Comparison of ENCODE assay signal across 8 mouse cellular contexts in the genomic region with DNA sequence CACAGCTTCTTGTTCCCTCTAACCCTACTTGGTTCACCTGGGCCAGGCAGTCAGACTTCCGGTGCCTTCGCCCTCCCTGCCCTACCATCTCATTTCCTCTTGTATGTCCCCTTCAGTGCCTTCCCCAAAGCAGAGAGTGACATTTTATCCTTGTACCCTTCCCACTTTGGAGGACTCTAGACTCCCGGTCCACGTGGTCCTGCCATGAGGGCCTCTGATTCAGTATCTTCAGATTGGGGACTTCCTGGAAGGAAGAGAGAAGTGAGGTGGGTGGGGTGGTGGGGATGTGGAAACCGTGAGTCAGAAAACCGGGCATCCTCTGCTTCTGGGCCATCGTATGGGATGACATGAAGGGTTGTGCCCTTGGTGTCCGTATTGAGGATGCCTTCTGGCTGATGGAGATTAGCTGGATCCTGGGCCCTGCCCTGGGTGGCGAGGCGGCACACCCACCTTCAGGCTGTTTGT. TPM values are rescaled to one million over a fixed set of nuclear protein-coding genes. Genes with fewer than 3 reads are reported as not detected.
DNase-seq lines count a peak whose midpoint lies in the region; ATAC-seq and TF ChIP-seq lines count a peak whose summit lies in the region.

No protein-coding gene starts in this region.

- H3K27ac ChIP-seq in forebrain, embryonic 12.5 days: no peak overlapping the region
- no peak overlapping the region for H3K27ac ChIP-seq in intestine, embryonic 16.5 days (ENCODE audit: low read length)
- peak overlapping the region; percentile 59 for H3K27ac ChIP-seq in small intestine, adult 2 months (ENCODE audit: insufficient read depth, low read depth, low read length)

- H3K4me2 ChIP-seq in forebrain, embryonic 12.5 days: peak overlapping the region; percentile 100
- peak overlapping the region; percentile 97 for H3K4me2 ChIP-seq in intestine, embryonic 16.5 days (ENCODE audit: low read depth, low read length)

- H3K4me1 ChIP-seq in forebrain, embryonic 12.5 days: peaks cover 40% of the 10 kb centered on the region
- peaks cover 25% of the 10 kb centered on the region; the same call in 1 of the 2 replicates for H3K4me1 ChIP-seq in intestine, embryonic 16.5 days (ENCODE audit: control insufficient read depth, insufficient read depth, low read length)
- peaks cover 17% of the 10 kb centered on the region; the same call in 1 of the 2 replicates for H3K4me1 ChIP-seq in small intestine, adult 2 months (ENCODE audit: control insufficient read depth, insufficient read depth, insufficient read length, low read length)

- 17% methylated on average over 10 of the region's 10 CpGs for WGBS in forebrain, embryonic 12.5 days
- WGBS in intestine, embryonic 16.5 days: 27% methylated on average over 10 of the region's 10 CpGs
- 9% methylated on average over 10 of the region's 10 CpGs for WGBS in small intestine, adult 2 months

- TF ChIP-seq CTCF in small intestine, adult 2 months (IDR thresholded peaks at IDR 0.05; ENCODE audit: extremely low read depth, insufficient read length, insufficient replicate concordance, low read depth, low read length): no peak

- peak overlapping the region; percentile 69 for H3K4me3 ChIP-seq in forebrain, embryonic 12.5 days (replicated peaks)
- H3K4me3 ChIP-seq in intestine, embryonic 16.5 days (ENCODE audit: low read length): peak overlapping the region; percentile 78
- peak overlapping the region; percentile 90 for H3K4me3 ChIP-seq in small intestine, adult 2 months (ENCODE audit: low read depth, low read length)

- no peak for TF ChIP-seq POLR2A in small intestine, adult 2 months (IDR thresholded peaks at IDR 0.05; ENCODE audit: low read depth, low read length)

- no peak for ATAC-seq in forebrain, embryonic 12.5 days (ENCODE audit: low FRiP score)
- ATAC-seq in intestine, embryonic 16.5 days: peak; percentile 29

- peaks cover 3% of the 10 kb centered on the region; the same call in 1 of the 2 replicates for H3K27me3 ChIP-seq in forebrain, embryonic 12.5 days
- no peaks in the 10 kb centered on the region for H3K27me3 ChIP-seq in intestine, embryonic 16.5 days (replicated peaks; ENCODE audit: control insufficient read depth, insufficient read depth, low read length)
- no peaks in the 10 kb centered on the region for H3K27me3 ChIP-seq in small intestine, adult 2 months (ENCODE audit: control insufficient read depth, insufficient read depth, low read length)

- H3K9me3 ChIP-seq in forebrain, embryonic 12.5 days: no peaks in the 10 kb centered on the region
- no peaks in the 10 kb centered on the region for H3K9me3 ChIP-seq in intestine, embryonic 16.5 days (ENCODE audit: control insufficient read depth, low read length)

- DNase-seq in embryo, embryonic 10.5 days (ENCODE audit: low spot score): peak; percentile 31
- no peak for DNase-seq in embryo, embryonic 9.5 days (ENCODE audit: extremely low spot score)
- peak; percentile 29 for DNase-seq in lung, postnatal 14 days
- DNase-seq in urinary bladder, adult 2 months (ENCODE audit: low spot score): no peak
- DNase-seq in urinary bladder, postnatal 10 days (ENCODE audit: low spot score): no peak

- peak overlapping the region; percentile 75; the same call in 1 of the 2 replicates for H3K9ac ChIP-seq in forebrain, embryonic 12.5 days
- peak overlapping the region; percentile 82 for H3K9ac ChIP-seq in intestine, embryonic 16.5 days (ENCODE audit: low read depth, low read length)

- peaks cover 18% of the 10 kb centered on the region; the same call in 1 of the 2 replicates for H3K36me3 ChIP-seq in forebrain, embryonic 12.5 days (replicated peaks)
- no peaks in the 10 kb centered on the region for H3K36me3 ChIP-seq in intestine, embryonic 16.5 days (ENCODE audit: control insufficient read depth, insufficient read depth, low read length)
- peaks cover 14% of the 10 kb centered on the region for H3K36me3 ChIP-seq in small intestine, adult 2 months (ENCODE audit: control insufficient read depth, insufficient read depth, low read length)

RNA-seq across cellular contexts. Expression of gene Slc1a5, which starts 2.1 kb away (rescaled TPM):
- polyA plus RNA-seq in forebrain, embryonic 12.5 days (2016; fragmentation: Nextera tagmentation; extraction: Ambion mirVana): 30.6 and 32.0 TPM in 2 replicates
- polyA plus RNA-seq in intestine, embryonic 16.5 days (2015; fragmentation: Nextera tagmentation; extraction: Ambion mirVana): 44.5 and 49.0 TPM in 2 replicates
- polyA plus RNA-seq in small intestine, adult 2 months (2012; rRNA removed): 37.8 and 43.5 TPM in 2 replicates
- polyA plus RNA-seq in urinary bladder, adult 2 months (2012; rRNA removed): 213 and 249 TPM in 2 replicates

RNA-seq across cellular contexts. Expression of gene Strn4, which starts 32.4 kb away (rescaled TPM):
- 176 and 180 TPM in 2 replicates for polyA plus RNA-seq in forebrain, embryonic 12.5 days (2016; fragmentation: Nextera tagmentation; extraction: Ambion mirVana)
- 68.9 and 72.3 TPM in 2 replicates for polyA plus RNA-seq in intestine, embryonic 16.5 days (2015; fragmentation: Nextera tagmentation; extraction: Ambion mirVana)
- polyA plus RNA-seq in small intestine, adult 2 months (2012; rRNA removed): 58.9 and 119 TPM in 2 replicates
- polyA plus RNA-seq in urinary bladder, adult 2 months (2012; rRNA removed): 78.6 and 101 TPM in 2 replicates

RNA-seq across cellular contexts. Expression of gene Fkrp, which starts 33.3 kb away (rescaled TPM):
- polyA plus RNA-seq in forebrain, embryonic 12.5 days (2016; fragmentation: Nextera tagmentation; extraction: Ambion mirVana): 30.5 and 31.4 TPM in 2 replicates
- 20.3 and 22.3 TPM in 2 replicates for polyA plus RNA-seq in intestine, embryonic 16.5 days (2015; fragmentation: Nextera tagmentation; extraction: Ambion mirVana)
- 14.6 and 24.5 TPM in 2 replicates for polyA plus RNA-seq in small intestine, adult 2 months (2012; rRNA removed)
- 17.2 and 21.3 TPM in 2 replicates for polyA plus RNA-seq in urinary bladder, adult 2 months (2012; rRNA removed)

RNA-seq across cellular contexts. Expression of gene Ap2s1, which starts 45.0 kb away (rescaled TPM):
- polyA plus RNA-seq in forebrain, embryonic 12.5 days (2016; fragmentation: Nextera tagmentation; extraction: Ambion mirVana): 254 and 263 TPM in 2 replicates
- 266 and 271 TPM in 2 replicates for polyA plus RNA-seq in intestine, embryonic 16.5 days (2015; fragmentation: Nextera tagmentation; extraction: Ambion mirVana)
- 276 and 540 TPM in 2 replicates for polyA plus RNA-seq in small intestine, adult 2 months (2012; rRNA removed)
- polyA plus RNA-seq in urinary bladder, adult 2 months (2012; rRNA removed): 190 and 236 TPM in 2 replicates

RNA-seq across cellular contexts. Expression of gene Prkd2, which starts 59.4 kb away (rescaled TPM):
- polyA plus RNA-seq in forebrain, embryonic 12.5 days (2016; fragmentation: Nextera tagmentation; extraction: Ambion mirVana): 10.0 and 10.9 TPM in 2 replicates
- 10.3 and 11.5 TPM in 2 replicates for polyA plus RNA-seq in intestine, embryonic 16.5 days (2015; fragmentation: Nextera tagmentation; extraction: Ambion mirVana)
- 22.9 and 44.0 TPM in 2 replicates for polyA plus RNA-seq in small intestine, adult 2 months (2012; rRNA removed)
- polyA plus RNA-seq in urinary bladder, adult 2 months (2012; rRNA removed): 19.2 and 24.4 TPM in 2 replicates

Comparison
In these comparisons a context has a peak if more than half of its experiments do, and no peak if none do; other contexts are left out.
1. DNase-seq: peak in embryo, embryonic 10.5 days (single experiment) and lung, postnatal 14 days (single experiment); none in embryo, embryonic 9.5 days (single experiment), urinary bladder, adult 2 months (single experiment) and urinary bladder, postnatal 10 days (single experiment).
2. Peak in every context shown above with its lines, with median percentiles within 50 percentile points of each other: H3K4me3 ChIP-seq.